Mouse (Mus musculus) CD4-positive naive resting alpha-beta T cell, adult 76 days (primary cell): Measurements from ENCODE around the gene Myof. TPM values are rescaled to one million over a fixed set of nuclear protein-coding genes. Genes with fewer than 3 reads are reported as not detected.

Experiments
- total RNA-seq: library from RNA; stranded (reverse); gene quantifications from one replicate; pipeline ENCODE4 v1.2.4, GENCODE M21; 2023

Myof gene
- total RNA-seq = 7.9 TPM

GRCm38 (mm10) chr19:38043281-38043981 lies at the start of gene Myof:
Myof (minus strand) TSS chr19:38043577.

GRCm38 (mm10) chr19:38054720-38055192 lies 11.4 kb upstream of the Myof start, which contains the start of gene Cep55:
Cep55 (plus strand) TSS chr19:38055011.

Other genes starting within 250 kb of the Myof start
- 0.62 TPM for gene Cep55, start 11.4 kb upstream of the Myof start, total RNA-seq
- gene Ffar4, start 53.5 kb upstream of the Myof start, total RNA-seq = not detected
- gene Rbp4, start 81.7 kb upstream of the Myof start, total RNA-seq = not detected
- gene Pde6c, start 89.2 kb upstream of the Myof start, total RNA-seq = 0.21 TPM
- 18.3 TPM for gene Fra10ac1, start 180.6 kb upstream of the Myof start, total RNA-seq
- not detected for gene Lgi1, start 221.0 kb upstream of the Myof start, total RNA-seq